Mouse (Mus musculus) activated CD4-positive, CD25-positive, alpha-beta regulatory T cell, adult 4 months (primary cell): Measurements from ENCODE around the gene Slc2a9. TPM values are rescaled to one million over a fixed set of nuclear protein-coding genes. Genes with fewer than 3 reads are reported as not detected.

ENCODE experiments used
- ATAC-seq: one replicate; pipeline ENCODE4 v1.8.0; 2017
- polyA plus RNA-seq, 2 experiments: library from polyadenylated mRNA; unstranded; fragments of 100-300 nt; shearing (Covaris generic); gene quantifications; one replicate each; pipeline ENCODE4 v1.2.1; 2017

Gene Slc2a9
- polyA plus RNA-seq, 2 experiments from 2014 or later: 4.7 to 11.3 TPM

GRCm38 (mm10) chr5:38366650-38367470, 136.1 kb downstream of the Slc2a9 start:
- ATAC-seq: no peak

- no peak for ATAC-seq
Observed at GRCm38 (mm10) chr5:38365521-38365920, 137.4 kb downstream of the Slc2a9 start.

- no peak for ATAC-seq
Observed at GRCm38 (mm10) chr5:38364396-38364795, 138.5 kb downstream of the Slc2a9 start.

- no peak for ATAC-seq
Observed at GRCm38 (mm10) chr5:38359716-38360115, 143.2 kb downstream of the Slc2a9 start.

- no peak for ATAC-seq
Observed at GRCm38 (mm10) chr5:38356927-38357326, 146.0 kb downstream of the Slc2a9 start.

- ATAC-seq: no peak
Observed at GRCm38 (mm10) chr5:38350351-38350929, 152.5 kb downstream of the Slc2a9 start.

- ATAC-seq: no peak
Observed at GRCm38 (mm10) chr5:38346646-38347432, 156.1 kb downstream of the Slc2a9 start.

- ATAC-seq: no peak
Observed at GRCm38 (mm10) chr5:38343101-38343500, 159.8 kb downstream of the Slc2a9 start.

GRCm38 (mm10) chr5:38334582-38334981, 168.4 kb downstream of the Slc2a9 start:
- no peak for ATAC-seq

GRCm38 (mm10) chr5:38333381-38333780, 169.6 kb downstream of the Slc2a9 start:
- no peak for ATAC-seq

- ATAC-seq: no peak
Observed at GRCm38 (mm10) chr5:38318966-38319786, 183.8 kb downstream of the Slc2a9 start, which contains the start of gene Drd5. Drd5 (plus strand) TSS chr5:38319367.

GRCm38 (mm10) chr5:38309795-38310194, 193.1 kb downstream of the Slc2a9 start:
- no peak for ATAC-seq

- ATAC-seq: no peak
Observed at GRCm38 (mm10) chr5:38308873-38309272, 194.1 kb downstream of the Slc2a9 start.

- peak; percentile 88 for ATAC-seq
Observed at GRCm38 (mm10) chr5:38307255-38308101, 195.5 kb downstream of the Slc2a9 start.

GRCm38 (mm10) chr5:38305241-38305640, 197.7 kb downstream of the Slc2a9 start:
- ATAC-seq: no peak

- ATAC-seq: no peak
Observed at GRCm38 (mm10) chr5:38302651-38303050, 200.3 kb downstream of the Slc2a9 start.

- no peak for ATAC-seq
Observed at GRCm38 (mm10) chr5:38301761-38302411, 201.1 kb downstream of the Slc2a9 start.
